Mouse (Mus musculus) limb, embryonic 13.5 days (tissue): ENCODE results near the gene Atad3a. TPM values are rescaled to one million over a fixed set of nuclear protein-coding genes. Genes with fewer than 3 reads are reported as not detected.
A peak's percentile ranks its signal among the peaks of the same experiment; 100 is the strongest.

Experiments used
- ATAC-seq: fragments of 200-750 bp; cut with Nextera tagmentation; 2 replicates; pipeline ENCODE4 v1.8.0; 2017; ENCODE audit warnings: low read depth, moderate number of reproducible peaks, moderate TSS enrichment; ENCODE audit not compliant: low FRiP score
- H3K27ac ChIP-seq: fragments of 300-500 bp; sonication (generic); 2 replicates; pipeline ENCODE4 v1.5.1; 2015; ENCODE audit warnings: inconsistent platforms, mild to moderate bottlenecking, moderate library complexity
- H3K27me3 ChIP-seq: fragments of 300-500 bp; sonication (generic); 2 replicates; pipeline ENCODE4 v1.6.1; 2015; ENCODE audit warnings: mild to moderate bottlenecking, inconsistent platforms
- H3K36me3 ChIP-seq: fragments of 300-500 bp; sonication (generic); 2 replicates; pipeline ENCODE4 v1.6.1; 2015; ENCODE audit warnings: inconsistent platforms, mild to moderate bottlenecking, moderate library complexity
- H3K4me1 ChIP-seq: fragments of 300-500 bp; sonication (generic); 2 replicates; pipeline ENCODE4 v1.6.1; 2015; ENCODE audit warnings: inconsistent platforms
- H3K4me2 ChIP-seq: fragments of 300-500 bp; sonication (generic); replicated peaks from 2 replicates; pipeline ENCODE4 v1.6.1; 2015; ENCODE audit warnings: inconsistent platforms, mild to moderate bottlenecking, moderate library complexity
- H3K4me3 ChIP-seq: fragments of 300-500 bp; sonication (generic); 2 replicates; pipeline ENCODE4 v1.5.1; 2015; ENCODE audit warnings: moderate library complexity, mild to moderate bottlenecking, inconsistent platforms
- H3K9ac ChIP-seq: fragments of 300-500 bp; sonication (generic); 2 replicates; pipeline ENCODE4 v1.6.1; 2015; ENCODE audit warnings: mild to moderate bottlenecking, inconsistent platforms
- H3K9me3 ChIP-seq: fragments of 300-500 bp; sonication (generic); 2 replicates; pipeline ENCODE4 v1.6.1; 2016; ENCODE audit warnings: inconsistent platforms
- WGBS: fragments of 180-500 bp; shearing (Covaris S2); methylation state at CpG from one replicate; pipeline ENCODE4 v1.1.7; 2015; 5-methylcytosine and 5-hydroxymethylcytosine counted together
- polyA plus RNA-seq: library from polyadenylated mRNA; unstranded; fragments of >200 nt; fragmentation: Nextera tagmentation; extraction: Ambion mirVana; gene quantifications from 2 replicates; pipeline ENCODE4 v1.2.1, GENCODE M21; 2015

Atad3a gene
- polyA plus RNA-seq, 1 experiment from 2014 or later = 94.4 TPM

GRCm38 (mm10) chr4:155773335-155774078 is 12.6 kb upstream of the Atad3a start:
- Histone ChIP-seq H3K9ac (peak overlapping the region; percentile 61), H3K4me1 (peaks cover 35% of the 10 kb centered on the region), H3K9me3 (no peaks in the 10 kb centered on the region), H3K36me3 (no peaks in the 10 kb centered on the region), H3K27me3 (peaks cover 32% of the 10 kb centered on the region), H3K4me2 (peak overlapping the region; percentile 85), H3K27ac (no peak overlapping the region), H3K4me3 (peak overlapping the region; percentile 46)
- no peak for ATAC-seq
- whole genome bisulfite sequencing = 36% methylated on average over 5 of the region's 5 CpGs

GRCm38 (mm10) chr4:155772786-155773185 is 11.9 kb upstream of the Atad3a start:
- Histone ChIP-seq H3K27ac (no peak overlapping the region), H3K4me1 (peaks cover 35% of the 10 kb centered on the region), H3K4me3 (no peak overlapping the region), H3K9ac (0 out of 2 replicates have a peak overlapping the region, but pooled peaks have one; percentile 19), H3K4me2 (no peak overlapping the region), H3K9me3 (no peaks in the 10 kb centered on the region), H3K27me3 (peaks cover 32% of the 10 kb centered on the region), H3K36me3 (no peaks in the 10 kb centered on the region)
- no peak for ATAC-seq
- WGBS = 88% methylated on average over 13 of the region's 13 CpGs

- Histone ChIP-seq H3K4me3 (no peak overlapping the region), H3K36me3 (no peaks in the 10 kb centered on the region), H3K4me1 (peaks cover 35% of the 10 kb centered on the region), H3K4me2 (no peak overlapping the region), H3K9me3 (no peaks in the 10 kb centered on the region), H3K27ac (no peak overlapping the region), H3K9ac (no peak overlapping the region), H3K27me3 (peaks cover 32% of the 10 kb centered on the region)
- no peak for ATAC-seq
- 85% methylated on average over 2 of the region's 2 CpGs for WGBS
Observed at GRCm38 (mm10) chr4:155771706-155772105, 10.8 kb upstream of the Atad3a start.

GRCm38 (mm10) chr4:155770626-155771025 is 9.7 kb upstream of the Atad3a start:
- ATAC-seq = peak; percentile 3; the same call in 1 of the 2 replicates
- Histone ChIP-seq H3K27me3 (peaks cover 29% of the 10 kb centered on the region), H3K4me2 (peak overlapping the region; percentile 79), H3K36me3 (no peaks in the 10 kb centered on the region), H3K27ac (no peak overlapping the region), H3K4me3 (peak overlapping the region; percentile 58), H3K4me1 (peaks cover 35% of the 10 kb centered on the region), H3K9ac (peak overlapping the region; percentile 88), H3K9me3 (no peaks in the 10 kb centered on the region)
- 42% methylated on average over 24 of the region's 24 CpGs for WGBS

- Histone ChIP-seq H3K27ac (peak overlapping the region; percentile 78), H3K9me3 (no peaks in the 10 kb centered on the region), H3K4me1 (peaks cover 30% of the 10 kb centered on the region), H3K36me3 (no peaks in the 10 kb centered on the region), H3K4me3 (peak overlapping the region; percentile 58), H3K9ac (peak overlapping the region; percentile 88), H3K27me3 (peaks cover 24% of the 10 kb centered on the region), H3K4me2 (peak overlapping the region; percentile 79)
- WGBS = under 1% methylated on average over 39 of the region's 39 CpGs
- peak; percentile 86 for ATAC-seq
Observed at GRCm38 (mm10) chr4:155769880-155770512, 9.1 kb upstream of the Atad3a start.

GRCm38 (mm10) chr4:155769496-155769879 is 8.6 kb upstream of the Atad3a start:
- H3K4me3 ChIP-seq = peak overlapping the region; percentile 58
- peak overlapping the region; percentile 88 for H3K9ac ChIP-seq
- WGBS = 61% methylated on average over 5 of the region's 5 CpGs
- H3K27me3 ChIP-seq = peaks cover 24% of the 10 kb centered on the region
- H3K36me3 ChIP-seq = no peaks in the 10 kb centered on the region
- peak overlapping the region; percentile 78; the same call in 1 of the 2 replicates for H3K27ac ChIP-seq
- no peak for ATAC-seq
- peaks cover 25% of the 10 kb centered on the region for H3K4me1 ChIP-seq
- peak overlapping the region; percentile 79 for H3K4me2 ChIP-seq
- no peaks in the 10 kb centered on the region for H3K9me3 ChIP-seq

- no peak overlapping the region for H3K4me3 ChIP-seq
- H3K4me1 ChIP-seq = peaks cover 28% of the 10 kb centered on the region
- 88% methylated on average over 3 of the region's 3 CpGs for WGBS
- peak overlapping the region; percentile 98 for H3K4me2 ChIP-seq
- H3K9ac ChIP-seq = no peak overlapping the region
- peaks cover 8% of the 10 kb centered on the region for H3K36me3 ChIP-seq
- no peaks in the 10 kb centered on the region for H3K9me3 ChIP-seq
- H3K27me3 ChIP-seq = no peaks in the 10 kb centered on the region
- no peak overlapping the region for H3K27ac ChIP-seq
- ATAC-seq = no peak
Observed at GRCm38 (mm10) chr4:155762357-155762756, 1.5 kb upstream of the Atad3a start.

- peak; percentile 11; the same call in 1 of the 2 replicates for ATAC-seq
- Histone ChIP-seq H3K4me2 (peak overlapping the region; percentile 98), H3K27ac (peak overlapping the region; percentile 29; the same call in 1 of the 2 replicates), H3K4me3 (peak overlapping the region; percentile 91), H3K9me3 (no peaks in the 10 kb centered on the region), H3K4me1 (peaks cover 28% of the 10 kb centered on the region), H3K36me3 (peaks cover 16% of the 10 kb centered on the region), H3K27me3 (no peaks in the 10 kb centered on the region), H3K9ac (peak overlapping the region; percentile 90)
- 3% methylated on average over 28 of the region's 28 CpGs for WGBS
Observed at GRCm38 (mm10) chr4:155761356-155762099, 635 bp upstream of the Atad3a start.

- Histone ChIP-seq H3K27me3 (no peaks in the 10 kb centered on the region), H3K36me3 (peaks cover 31% of the 10 kb centered on the region), H3K4me1 (peaks cover 28% of the 10 kb centered on the region), H3K27ac (no peak overlapping the region), H3K9ac (peak overlapping the region; percentile 87), H3K4me2 (peak overlapping the region; percentile 98), H3K4me3 (peak overlapping the region; percentile 91), H3K9me3 (no peaks in the 10 kb centered on the region)
- ATAC-seq = no peak
- 4% methylated on average over 10 of the region's 10 CpGs for WGBS
Observed at GRCm38 (mm10) chr4:155759862-155760612, 856 bp downstream of the Atad3a start.

- Histone ChIP-seq H3K4me1 (peaks cover 28% of the 10 kb centered on the region), H3K9me3 (no peaks in the 10 kb centered on the region), H3K36me3 (peaks cover 59% of the 10 kb centered on the region), H3K27me3 (no peaks in the 10 kb centered on the region), H3K4me3 (no peak overlapping the region), H3K27ac (no peak overlapping the region), H3K9ac (no peak overlapping the region), H3K4me2 (no peak overlapping the region)
- ATAC-seq = no peak
- 92% methylated on average over 12 of the region's 12 CpGs for WGBS
Observed at GRCm38 (mm10) chr4:155757011-155757410, 3.9 kb downstream of the Atad3a start.

GRCm38 (mm10) chr4:155746575-155747490 is 14.1 kb downstream of the Atad3a start:
- no peak for ATAC-seq
- Histone ChIP-seq H3K27me3 (no peaks in the 10 kb centered on the region), H3K4me3 (no peak overlapping the region), H3K9me3 (no peaks in the 10 kb centered on the region), H3K27ac (no peak overlapping the region), H3K9ac (no peak overlapping the region), H3K36me3 (peaks cover 99% of the 10 kb centered on the region), H3K4me2 (no peak overlapping the region), H3K4me1 (no peaks in the 10 kb centered on the region)
- WGBS = 90% methylated on average over 17 of the region's 17 CpGs
